Mouse (Mus musculus) liver, adult (tissue): ENCODE data around the gene Piezo1.

Experiments used
- GATA4 ChIP-seq: IDR thresholded peaks from 2 replicates; pipeline ENCODE4 v1.6.1; 2014; ENCODE audit warnings: mild to moderate bottlenecking, low read length; ENCODE audit not compliant: insufficient replicate concordance

Piezo1 gene

GRCm38 (mm10) chr8:122574667-122575251, 23.6 kb upstream of the Piezo1 start:
- TF ChIP-seq GATA4 = no peak

GRCm38 (mm10) chr8:122574264-122574663, 23.1 kb upstream of the Piezo1 start:
- no peak for TF ChIP-seq GATA4

- no peak for TF ChIP-seq GATA4
These were observed 22.4 kb upstream of the Piezo1 start for GRCm38 (mm10) chr8:122573577-122573976.

GRCm38 (mm10) chr8:122572751-122573150, 21.6 kb upstream of the Piezo1 start:
- no peak for TF ChIP-seq GATA4

GRCm38 (mm10) chr8:122571750-122572267, 20.7 kb upstream of the Piezo1 start:
- TF ChIP-seq GATA4 = no peak

GRCm38 (mm10) chr8:122571153-122571552, 20.0 kb upstream of the Piezo1 start:
- no peak for TF ChIP-seq GATA4

GRCm38 (mm10) chr8:122569996-122570395, 18.9 kb upstream of the Piezo1 start:
- TF ChIP-seq GATA4 = no peak

GRCm38 (mm10) chr8:122569329-122569728, 18.2 kb upstream of the Piezo1 start:
- TF ChIP-seq GATA4 = no peak

- TF ChIP-seq GATA4 = no peak
These were observed 17.8 kb upstream of the Piezo1 start for GRCm38 (mm10) chr8:122568881-122569309.

GRCm38 (mm10) chr8:122568109-122568504, 17.0 kb upstream of the Piezo1 start:
- no peak for TF ChIP-seq GATA4

- no peak for TF ChIP-seq GATA4
These were observed 16.4 kb upstream of the Piezo1 start, which contains the start of gene Cdt1 for GRCm38 (mm10) chr8:122567361-122568108. TSS of gene Cdt1 (plus strand) at chr8:122568015.

- no peak for TF ChIP-seq GATA4
These were observed 15.6 kb upstream of the Piezo1 start for GRCm38 (mm10) chr8:122566766-122567165.

- no peak for TF ChIP-seq GATA4
These were observed 13.5 kb upstream of the Piezo1 start for GRCm38 (mm10) chr8:122564363-122565352.

GRCm38 (mm10) chr8:122561199-122561598, 10.1 kb upstream of the Piezo1 start:
- no peak for TF ChIP-seq GATA4

- TF ChIP-seq GATA4 = no peak
These were observed 7.7 kb upstream of the Piezo1 start for GRCm38 (mm10) chr8:122558671-122559349.
